Mouse (Mus musculus) heart, postnatal 10 days (tissue): ENCODE data around the gene Hist1h2ah. TPM values are rescaled to one million over a fixed set of nuclear protein-coding genes. Genes with fewer than 3 reads are reported as not detected.
"Not testable (repeated sequence)": the region's sequence is repeated elsewhere in the genome, so short reads cannot be mapped to it uniquely, and the experiment has no call there.

Experiments used
- DNase-seq, 2 experiments: peaks; one replicate each; pipeline ENCODE4 v3.0.0; 2021
- intact Hi-C: fragments of 180-260 bp; cut with DNase I; formaldehyde crosslinking; loops from one replicate; pipeline ENCODE4 v1.15.1; 2025
- total RNA-seq, 2 experiments: library from RNA; stranded (reverse); gene quantifications; 2 replicates each; pipeline ENCODE4 v1.2.3; 2021

The Hist1h2ah gene
- 100 to 1,000 TPM; 181 to 187 TPM for total RNA-seq

GRCm38 (mm10) chr13:22035267-22036148, at the start of gene Hist1h2ah, which contains the start of gene Hist1h2bk:
Gene Hist1h2ah, minus strand, starts transcription at chr13:22035568.
Gene Hist1h2bk, plus strand, starts transcription at chr13:22035870.
- peak; percentile 90 to 91 for DNase-seq
- intact Hi-C loops, result loop anchor here (5.0 to 10.0 kb wide), 3 partner anchors 211 to 1722 kb away; partner anchors contain the start of genes Hist1h2ac, Hist1h2bc and Hist1h4b

- DNase-seq, intact Hi-C loops: not testable (repeated sequence)
These were observed 48.8 kb upstream of the Hist1h2ah start, which contains the start of gene Vmn1r188 for GRCm38 (mm10) chr13:22084140-22084539. Gene Vmn1r188, plus strand, starts transcription at chr13:22084440.

- DNase-seq, result no peak
- intact Hi-C loops, result no loop called here
These were observed 28.1 kb upstream of the Hist1h2ah start for GRCm38 (mm10) chr13:22063468-22063867.

GRCm38 (mm10) chr13:22061422-22061821, 26.1 kb upstream of the Hist1h2ah start:
- intact Hi-C loops, result no loop called here
- DNase-seq, result no peak

- no peak for DNase-seq
- intact Hi-C loops, result loop anchor here (5.0 kb wide), 2 partner anchors 1644 to 1709 kb away; partner anchors contain the start of genes Hist1h1a, Hist1h1t, Hist1h3a and Hist1h4a
These were observed 18.4 kb upstream of the Hist1h2ah start for GRCm38 (mm10) chr13:22053754-22054153.

GRCm38 (mm10) chr13:22051523-22051859, 16.1 kb upstream of the Hist1h2ah start:
- intact Hi-C loops, result loop anchor here (5.0 kb wide), 2 partner anchors 1646 to 1711 kb away; partner anchors contain the start of genes Hist1h1a, Hist1h1t, Hist1h3a and Hist1h4a
- DNase-seq, result no peak

GRCm38 (mm10) chr13:22050591-22051522, 15.5 kb upstream of the Hist1h2ah start:
- intact Hi-C loops, result loop anchor here (5.0 kb wide), 2 partner anchors 1646 to 1711 kb away; partner anchors contain the start of genes Hist1h1a, Hist1h1t, Hist1h3a and Hist1h4a
- DNase-seq, result peak; percentile 90

- DNase-seq, result no peak
- intact Hi-C loops, result loop anchor here (5.0 to 10.0 kb wide), 4 partner anchors 1355 to 1712 kb away; partner anchors contain the start of genes Hist1h1a, Hist1h1t, Hist1h3a and Hist1h4a
These were observed 14.5 kb upstream of the Hist1h2ah start for GRCm38 (mm10) chr13:22049737-22050440.

- intact Hi-C loops, result loop anchor here (5.0 to 10.0 kb wide), 2 partner anchors 1356 to 1378 kb away; no protein-coding TSS in a partner anchor
- DNase-seq, result no peak
These were observed 13.7 kb upstream of the Hist1h2ah start for GRCm38 (mm10) chr13:22049041-22049440.

- intact Hi-C loops, result loop anchor here (5.0 to 10.0 kb wide), 2 partner anchors 1359 to 1382 kb away; no protein-coding TSS in a partner anchor
- no peak for DNase-seq
These were observed 9.9 kb upstream of the Hist1h2ah start for GRCm38 (mm10) chr13:22045311-22045710.

GRCm38 (mm10) chr13:22044432-22045155, 9.2 kb upstream of the Hist1h2ah start:
- no peak for DNase-seq
- intact Hi-C loops, result loop anchor here (5.0 to 10.0 kb wide), 5 partner anchors 1360 to 1703 kb away; partner anchors contain the start of genes Hist1h2af, Hist1h2bb, Hist1h3c and Hist1h4d

GRCm38 (mm10) chr13:22043503-22044431, 8.4 kb upstream of the Hist1h2ah start:
- DNase-seq, result peak in 1 of 2 experiments; percentile 58

GRCm38 (mm10) chr13:22042568-22043502, 7.5 kb upstream of the Hist1h2ah start, which contains the start of the genes Hist1h2ag and Hist1h2bj:
Gene Hist1h2ag, minus strand, starts transcription at chr13:22042944.
Gene Hist1h2bj, plus strand, starts transcription at chr13:22043214.
- DNase-seq, result peak; percentile 93 to 94
- intact Hi-C loops, result loop anchor here (5.0 to 10.0 kb wide), 4 partner anchors 1362 to 1704 kb away; partner anchors contain the start of genes Hist1h2af, Hist1h2bb, Hist1h3c and Hist1h4d

More at GRCm38 (mm10) chr13:22043503-22044431, 8.4 kb upstream of the Hist1h2ah start:
- intact Hi-C loops, result loop anchor here (5.0 to 10.0 kb wide), 4 partner anchors 1361 to 1704 kb away; partner anchors contain the start of genes Hist1h2af, Hist1h2bb, Hist1h3c and Hist1h4d

- intact Hi-C loops, result loop anchor here (2.0 to 10.0 kb wide), 5 partner anchors 327 to 1705 kb away; partner anchors contain the start of genes Hist1h2af, Hist1h2bb, Hist1h3c and Hist1h4d
- DNase-seq, result no peak
These were observed 6.5 kb upstream of the Hist1h2ah start for GRCm38 (mm10) chr13:22041651-22042567.

GRCm38 (mm10) chr13:22041142-22041536, 5.8 kb upstream of the Hist1h2ah start, which contains the start of gene Hist1h4i:
Gene Hist1h4i, minus strand, starts transcription at chr13:22041362.
- DNase-seq, result peak; percentile 96
- intact Hi-C loops, result loop anchor here (2.0 to 10.0 kb wide), 5 partner anchors 326 to 1706 kb away; partner anchors contain the start of genes Hist1h2af, Hist1h2bb, Hist1h3c and Hist1h4d
